Mouse (Mus musculus): Measurements from ENCODE around the gene Macrod1.

The Macrod1 gene

DNA sequence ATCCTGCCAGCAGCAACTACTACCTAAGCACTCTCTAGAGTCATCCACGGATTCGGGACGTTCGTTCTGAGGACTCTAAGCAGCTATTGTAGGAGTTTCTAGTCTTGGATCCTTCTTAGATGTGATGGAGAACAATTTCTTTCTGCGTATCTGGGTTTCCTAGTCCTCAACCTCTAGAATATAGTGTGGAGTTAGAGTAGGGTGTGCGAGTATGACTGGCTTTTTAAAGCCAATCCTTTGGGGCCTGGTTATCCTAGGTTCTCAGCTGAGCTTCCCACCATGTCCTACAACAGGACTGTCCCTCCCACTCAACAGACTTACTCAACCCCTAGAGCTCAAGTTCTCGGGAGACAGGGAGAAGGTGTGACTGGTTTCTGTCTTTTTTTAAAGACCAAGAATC lies 148.7 kb downstream of the Macrod1 start:
- DNase-seq: no peak

DNA sequence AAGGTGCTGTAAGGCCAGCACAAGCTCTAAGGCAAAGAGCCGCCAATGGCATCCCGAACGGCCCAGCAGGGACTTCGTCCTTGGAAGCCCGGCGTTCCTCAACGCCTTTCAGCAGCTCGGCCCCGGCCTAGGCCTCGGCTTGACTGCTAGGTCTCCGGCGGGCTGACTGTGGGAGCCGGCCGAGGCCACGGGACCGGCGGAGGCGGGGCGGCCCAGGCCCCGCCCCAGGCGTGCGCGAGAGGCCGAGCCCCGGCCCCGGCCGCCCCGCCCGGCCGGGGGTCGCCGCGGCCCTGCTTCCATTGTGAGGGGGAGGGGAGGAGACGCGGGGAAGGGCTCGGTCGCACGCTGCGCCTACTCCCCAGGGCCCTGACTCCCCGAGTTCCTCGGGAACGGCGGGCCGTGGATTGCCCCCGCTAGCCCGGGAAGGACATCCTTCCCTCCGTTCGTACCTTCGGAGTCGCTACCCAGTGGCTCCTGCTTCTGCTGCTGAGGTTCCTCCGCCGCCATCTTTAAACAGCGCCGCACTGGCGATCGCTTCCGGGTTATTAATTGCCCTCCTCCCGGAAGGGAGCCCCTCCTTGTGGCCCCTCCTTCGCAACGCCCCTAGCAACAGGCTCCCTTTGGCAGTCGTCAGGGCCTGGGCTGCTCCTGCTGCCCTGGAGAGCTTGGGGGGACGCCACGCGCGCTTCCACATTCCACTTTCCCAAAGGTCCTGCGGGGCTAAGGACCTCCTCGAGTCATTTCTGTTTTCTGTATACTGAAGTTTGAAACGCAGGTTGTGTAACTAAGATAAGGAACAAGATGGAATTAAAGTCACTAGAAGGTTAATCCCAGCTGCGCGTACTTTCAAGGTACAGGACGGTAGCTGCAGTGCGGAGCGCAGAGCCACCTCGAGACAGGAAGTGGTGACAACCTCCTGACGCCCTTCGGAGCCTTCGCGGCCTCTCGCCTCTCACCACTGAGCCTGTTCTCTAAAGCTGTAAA lies 149.4 kb downstream of the Macrod1 start, which contains the start of gene Otub1:
Gene Otub1, minus strand, starts transcription at position 564 of the 984 bp plus-strand sequence.
- peak; percentile 86 to 92 for DNase-seq

DNA sequence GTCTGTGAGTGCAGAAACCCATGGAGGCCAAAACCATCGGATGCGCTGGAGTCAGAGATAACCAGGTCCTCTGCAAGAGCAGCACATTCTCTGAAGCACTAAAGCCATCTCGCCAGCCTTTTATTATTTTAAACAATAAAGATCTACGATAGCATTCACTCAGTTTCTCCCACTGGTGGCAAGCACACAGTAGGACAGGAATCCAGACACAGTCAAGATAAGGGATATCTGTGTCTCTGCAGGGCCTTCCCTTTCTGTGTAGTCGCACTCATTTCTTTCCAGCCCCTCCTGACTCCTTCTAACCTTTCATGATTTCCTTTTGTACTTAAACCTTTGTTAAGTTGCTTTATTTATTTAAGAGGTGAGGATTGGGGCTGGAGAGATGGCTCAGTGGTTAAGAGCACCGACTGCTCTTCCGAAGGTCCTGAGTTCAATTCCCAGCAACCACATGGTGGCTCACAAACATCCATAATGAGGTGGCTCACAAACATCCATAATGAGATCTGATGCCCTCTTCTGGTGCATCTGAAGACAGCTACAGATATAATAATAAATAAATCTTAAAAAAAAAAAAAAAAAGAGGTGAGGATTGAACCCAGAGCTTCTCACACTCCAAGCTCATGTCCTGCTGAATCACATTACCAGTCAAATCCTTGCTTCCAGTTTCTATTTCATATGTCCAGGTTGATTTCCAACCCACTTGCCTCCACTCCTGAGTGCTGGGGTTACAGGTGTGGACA lies 153.5 kb downstream of the Macrod1 start:
- no peak for DNase-seq

DNA sequence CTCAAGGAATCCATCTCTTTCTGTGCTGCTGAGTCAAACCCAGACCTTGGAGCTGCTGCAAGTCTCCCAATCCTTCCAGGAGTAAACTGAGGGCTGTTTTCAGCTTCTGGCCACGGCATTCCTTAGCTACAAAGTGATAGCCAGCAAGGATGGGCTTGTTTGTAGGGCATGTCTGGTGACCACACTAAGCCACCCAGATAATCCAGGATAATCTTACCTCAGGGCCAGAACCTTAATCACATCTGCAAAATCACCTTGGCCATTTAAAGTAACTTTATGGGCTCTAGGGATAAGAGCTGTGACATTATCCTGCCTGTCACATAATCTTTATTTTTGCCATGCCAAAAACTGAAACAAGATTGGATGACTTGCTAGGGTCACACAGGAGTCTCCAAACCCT lies 155.6 kb downstream of the Macrod1 start:
- no peak for DNase-seq

DNA sequence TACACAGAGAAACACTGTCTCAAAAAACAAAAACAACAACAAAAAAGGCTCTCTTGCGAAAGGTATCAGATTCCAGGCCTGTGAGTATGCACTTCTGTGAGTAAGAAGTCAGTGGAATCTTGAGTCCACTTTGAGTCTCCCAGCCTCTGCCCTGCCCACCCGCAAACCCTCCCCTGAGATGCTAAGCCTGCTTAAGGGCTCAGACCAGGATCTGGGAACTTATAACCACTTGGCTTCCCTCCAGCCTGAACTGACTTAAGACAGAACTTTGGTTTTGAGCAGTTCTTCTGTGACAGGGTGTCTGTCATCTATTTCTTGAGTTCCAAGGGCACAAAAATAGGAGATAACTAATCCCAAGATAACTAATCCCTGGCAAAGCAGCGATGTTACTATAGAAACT lies 156.4 kb downstream of the Macrod1 start:
- DNase-seq: no peak

DNA sequence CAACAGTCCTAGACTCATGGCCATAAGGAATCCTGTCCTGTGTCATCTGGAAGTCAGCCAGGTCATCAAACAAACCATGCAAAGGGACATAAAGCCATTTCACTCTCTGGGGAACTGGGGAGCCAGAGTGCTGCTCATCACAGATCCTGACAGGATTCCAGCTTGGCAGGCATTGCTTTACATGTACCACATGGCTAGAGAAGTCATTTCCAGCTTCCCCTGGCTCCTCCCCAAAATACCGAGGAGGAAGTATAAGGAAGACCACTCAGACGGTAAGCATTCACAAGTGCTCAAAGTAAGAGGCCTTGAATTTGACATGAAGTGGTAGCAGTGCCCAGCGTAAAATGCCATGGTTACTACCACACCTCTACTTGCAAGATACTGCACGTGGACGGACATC lies 157.9 kb downstream of the Macrod1 start:
- DNase-seq: no peak

DNA sequence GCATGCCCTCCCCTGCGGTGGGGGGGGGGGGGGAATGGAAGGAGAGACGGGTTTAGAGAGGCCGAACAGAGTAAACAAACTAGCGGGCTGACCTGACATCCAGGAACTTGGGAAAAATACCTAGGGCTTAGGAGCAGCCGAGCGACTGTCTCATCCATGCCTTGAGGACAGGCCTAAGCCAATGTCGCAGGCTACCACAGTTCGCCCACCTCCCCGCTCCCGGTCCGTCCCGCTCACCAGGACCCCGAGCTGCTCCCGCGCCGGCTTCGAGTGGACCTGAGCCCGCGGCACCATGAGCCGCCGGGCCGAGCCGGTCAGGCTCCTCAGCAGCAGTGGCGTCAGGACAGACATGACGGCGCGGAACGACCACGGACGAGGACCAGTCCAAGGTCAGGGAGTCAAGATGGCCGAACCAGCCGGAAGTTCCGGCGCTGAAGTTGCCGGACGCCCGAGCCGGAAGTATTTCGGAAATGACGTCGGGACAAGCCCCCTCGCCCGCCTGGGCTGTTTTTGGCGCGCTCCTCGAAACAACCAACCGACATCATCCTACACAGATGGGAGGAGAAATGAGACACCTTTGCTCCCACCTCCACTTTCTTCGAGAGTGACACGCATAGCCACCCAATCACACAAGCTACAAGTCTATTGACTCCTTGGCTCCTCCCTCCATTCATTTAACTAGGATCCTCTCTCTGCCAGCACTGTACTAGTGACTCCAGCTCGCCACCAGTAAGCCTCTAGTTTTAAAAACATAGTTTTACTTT lies 160.7 kb downstream of the Macrod1 start, which contains the start of gene Cox8a:
Gene Cox8a, minus strand, starts transcription at position 455 of the 764 bp plus-strand sequence.
- peak; percentile 90 to 94 for DNase-seq

DNA sequence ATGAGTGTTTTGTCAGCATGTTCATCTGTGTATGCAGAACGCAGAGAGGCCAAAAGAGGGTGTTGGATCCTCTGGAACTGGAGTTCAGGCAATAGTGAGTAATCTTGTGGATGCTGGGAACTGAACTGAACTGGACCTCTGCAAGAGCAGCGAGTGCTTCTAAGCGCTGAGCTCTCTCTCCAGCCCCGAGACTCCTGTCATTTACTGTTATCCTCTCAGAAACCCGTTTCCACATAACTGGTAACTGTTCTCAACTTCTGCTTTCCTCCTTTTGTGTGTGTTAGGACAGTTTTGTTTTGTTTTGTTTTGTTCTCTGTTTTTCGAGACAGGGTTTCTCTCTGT lies 161.3 kb downstream of the Macrod1 start:
- no peak for DNase-seq

DNA sequence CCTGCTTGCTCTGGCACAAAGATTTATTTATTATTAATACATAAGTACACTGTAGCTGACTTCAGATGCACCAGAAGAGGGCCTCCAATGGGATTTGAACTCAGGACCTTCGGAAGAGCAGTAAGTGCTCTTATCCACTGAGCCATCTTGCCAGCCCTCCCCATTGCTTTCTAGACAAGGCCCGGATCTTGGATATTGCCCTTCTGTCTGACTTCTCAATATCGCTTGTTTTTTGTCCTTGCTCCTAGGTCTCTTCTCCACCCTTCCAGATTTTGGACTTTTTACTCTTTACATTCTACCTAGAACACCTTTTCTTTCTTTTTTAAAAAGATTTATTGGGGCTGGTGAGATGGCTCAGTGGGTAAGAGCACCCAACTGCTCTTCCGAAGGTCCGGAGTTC lies 162.1 kb downstream of the Macrod1 start:
- DNase-seq: no peak

DNA sequence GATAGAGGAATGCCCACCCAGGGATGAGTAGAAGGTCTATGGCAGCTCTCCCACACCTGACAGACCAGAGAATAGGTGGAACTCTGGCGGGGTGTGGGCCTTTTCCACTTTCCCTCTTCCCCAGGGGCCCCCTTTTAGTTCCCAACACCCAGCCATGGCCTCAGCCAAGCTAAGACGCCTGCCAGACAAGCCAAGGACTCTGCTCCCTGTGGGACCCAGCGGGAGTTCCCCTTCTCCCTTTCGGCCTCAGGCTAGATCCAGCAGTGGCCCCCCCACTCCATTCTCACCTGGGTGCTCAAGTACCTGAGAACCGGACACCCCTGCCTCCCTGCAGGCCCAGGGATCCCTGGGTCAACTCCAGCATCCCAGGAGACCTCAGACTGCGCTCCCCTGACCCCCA lies 165.6 kb downstream of the Macrod1 start:
- DNase-seq: no peak

DNA sequence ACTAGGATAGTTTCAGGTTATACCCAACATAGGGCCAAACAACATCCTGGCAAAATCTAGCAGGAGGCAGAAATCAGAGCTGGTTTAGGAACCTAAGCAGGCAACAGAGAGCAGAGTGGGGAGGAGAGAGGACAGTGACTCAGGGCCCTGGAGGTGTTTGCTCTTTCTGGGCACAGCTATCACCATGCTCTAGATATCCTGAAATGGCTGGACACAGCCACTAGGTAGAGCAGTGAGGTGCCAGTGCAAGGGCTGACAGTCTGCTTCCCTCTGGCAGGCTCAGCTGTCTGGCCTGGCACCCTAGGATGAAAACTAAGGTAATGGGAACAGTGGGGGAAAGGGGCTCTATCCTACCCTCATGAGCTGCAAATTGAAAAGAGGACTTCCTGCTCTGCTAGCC lies 166.9 kb downstream of the Macrod1 start:
- no peak for DNase-seq

DNA sequence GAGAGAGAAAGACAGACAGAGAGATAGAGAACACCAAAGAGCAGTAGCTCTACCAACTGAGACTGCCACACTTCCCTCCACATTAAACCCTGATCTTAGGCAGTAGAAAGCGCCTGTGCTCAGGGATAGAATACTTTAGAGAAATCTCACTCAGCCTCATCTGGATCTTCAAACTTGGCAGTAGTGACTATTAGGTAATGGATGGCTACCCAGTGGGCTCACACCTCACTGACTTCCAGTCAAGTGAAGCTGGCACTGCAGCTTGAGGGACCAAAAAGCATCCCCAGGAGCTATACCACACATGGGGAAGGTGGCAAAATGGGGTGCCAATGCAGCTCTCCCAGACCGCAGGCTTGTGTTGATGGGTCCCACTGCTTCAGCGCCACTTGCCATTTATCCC lies 167.6 kb downstream of the Macrod1 start:
- DNase-seq: no peak

DNA sequence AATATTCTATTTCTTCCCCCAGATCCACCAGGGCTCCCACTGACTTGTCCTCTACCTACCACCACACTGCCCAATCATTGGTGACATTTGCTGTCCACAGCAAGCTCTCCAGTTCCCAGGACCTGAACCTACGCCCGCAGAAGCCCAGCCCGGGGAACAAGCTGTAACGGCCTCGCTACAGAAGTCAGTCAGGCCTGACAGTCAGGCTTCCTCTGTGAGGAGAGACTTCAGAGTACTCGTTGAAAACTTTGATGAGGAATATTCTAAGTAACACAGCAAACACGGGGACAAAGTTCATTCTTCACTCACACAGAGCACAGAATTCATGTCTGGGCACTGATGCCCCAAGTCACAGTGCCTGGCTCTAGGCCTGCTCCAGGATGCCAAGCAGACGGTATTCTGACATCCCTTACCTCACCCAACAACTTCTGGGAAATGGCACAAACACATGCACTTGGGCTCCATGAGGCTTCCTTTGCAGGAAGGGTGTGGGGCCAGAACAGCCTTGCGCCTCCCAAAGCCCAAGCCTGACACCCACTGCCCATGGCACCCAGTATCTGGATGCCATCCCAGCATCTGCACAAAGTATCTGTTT lies 168.6 kb downstream of the Macrod1 start:
- no peak for DNase-seq

DNA sequence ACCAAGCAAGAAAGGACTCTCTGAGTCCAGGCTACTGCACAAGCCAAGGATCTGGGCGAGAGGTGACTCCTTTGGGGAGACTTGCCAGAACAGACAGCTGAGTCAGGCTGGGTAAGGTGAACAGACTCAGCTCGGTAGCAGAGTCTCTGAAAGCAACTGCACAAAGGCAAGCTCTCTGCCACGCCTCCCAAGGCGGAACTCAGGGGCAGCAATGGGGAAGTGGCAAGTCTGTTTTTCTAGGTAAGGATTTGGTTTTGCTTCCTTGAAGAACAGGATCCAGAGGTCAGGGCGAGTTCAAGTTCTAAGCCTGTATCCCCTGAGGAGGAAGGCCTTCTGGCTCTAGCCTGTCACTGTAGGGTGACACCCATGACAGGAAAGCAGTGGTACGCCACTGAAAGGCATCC lies 169.9 kb downstream of the Macrod1 start:
- DNase-seq: no peak

DNA sequence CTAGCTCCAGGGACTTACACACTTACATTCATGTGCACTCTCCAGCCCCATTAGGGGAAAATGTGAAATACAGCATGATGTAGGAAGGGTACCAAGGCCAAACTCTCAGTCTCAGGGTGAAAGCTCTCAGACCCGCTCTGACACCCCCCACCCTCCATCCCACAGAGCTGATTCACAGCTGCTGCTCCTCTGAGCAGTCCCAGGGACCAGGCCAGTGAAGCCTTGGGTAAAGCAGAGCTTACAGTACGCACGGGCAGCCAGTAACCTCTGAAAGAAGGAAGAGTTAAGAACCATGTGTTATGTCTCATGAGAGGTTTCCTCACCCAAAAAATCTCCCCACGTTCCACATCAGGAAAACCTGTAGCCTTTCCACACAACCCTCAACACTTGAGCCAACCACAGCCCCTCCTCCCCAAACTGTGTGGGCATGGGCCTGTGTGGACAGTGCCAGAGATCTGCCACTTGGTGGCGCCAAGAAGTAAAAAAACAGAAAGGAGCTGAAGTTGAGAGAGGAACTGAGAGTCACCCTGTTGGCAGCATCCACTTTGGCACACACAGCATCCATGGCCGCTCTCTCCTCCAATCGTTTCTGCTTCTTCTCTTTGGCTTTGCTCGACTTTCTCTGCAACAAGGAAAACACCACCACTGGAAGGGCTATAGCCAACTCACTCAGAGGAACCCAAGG lies 178.1 kb downstream of the Macrod1 start:
- peak; percentile 51 to 63 for DNase-seq

DNA sequence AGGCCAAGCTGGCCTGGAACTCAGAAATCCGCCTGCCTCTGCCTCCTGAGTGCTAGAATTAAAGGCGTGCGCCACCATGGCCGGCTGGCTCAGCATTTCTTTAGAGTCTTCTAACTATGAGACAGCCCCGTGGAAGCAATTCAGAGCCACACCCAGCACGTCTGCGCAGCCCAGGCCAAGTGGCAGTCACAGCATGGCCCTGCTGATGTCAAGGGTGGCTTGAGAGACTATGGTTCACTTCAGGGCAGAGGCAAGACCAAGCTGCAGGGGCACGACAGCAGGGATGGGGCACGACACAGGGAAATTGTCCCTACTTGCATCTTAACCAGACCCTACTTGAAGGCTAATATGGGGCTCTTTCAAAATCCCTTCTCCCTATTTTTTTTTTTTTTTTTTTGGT lies 178.9 kb downstream of the Macrod1 start:
- no peak for DNase-seq

DNA sequence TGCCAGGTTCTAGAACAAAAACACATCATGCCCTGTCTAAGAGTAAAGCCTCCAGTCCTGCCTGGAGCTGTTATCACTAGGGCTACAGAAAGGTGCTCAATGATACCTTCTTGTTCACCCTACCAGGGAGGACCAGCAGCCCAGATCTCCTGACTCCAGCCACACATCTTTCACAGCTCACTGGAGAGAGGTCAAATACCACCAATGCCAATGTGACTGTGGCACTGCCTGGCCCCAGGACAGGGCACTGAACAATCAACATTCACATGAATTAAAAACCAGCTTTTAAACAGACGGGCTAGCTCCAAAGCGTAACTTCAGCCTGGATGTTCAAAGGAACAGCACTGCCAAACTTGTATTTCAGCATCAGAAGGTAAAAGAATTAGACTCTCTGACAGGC lies 179.4 kb downstream of the Macrod1 start:
- DNase-seq: no peak

DNA sequence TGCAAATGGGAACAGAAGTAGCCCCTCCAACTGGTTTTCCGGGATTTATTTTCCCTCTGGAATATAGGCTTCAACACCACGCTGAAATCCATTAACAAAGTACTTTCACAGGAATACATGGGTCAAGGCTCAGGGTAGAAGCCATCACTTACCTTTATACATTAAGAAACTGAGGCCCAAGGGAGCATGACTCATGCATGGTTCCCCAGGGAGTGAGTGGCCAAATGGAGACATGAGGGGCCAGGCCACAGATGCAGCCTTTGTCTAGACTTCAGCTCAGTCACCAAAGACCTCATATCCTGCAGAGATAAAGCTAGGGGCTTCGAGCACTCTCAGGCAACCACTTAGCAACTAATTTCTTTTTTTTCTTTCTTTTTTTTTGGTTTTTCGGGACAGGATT lies 180.1 kb downstream of the Macrod1 start:
- DNase-seq: no peak

DNA sequence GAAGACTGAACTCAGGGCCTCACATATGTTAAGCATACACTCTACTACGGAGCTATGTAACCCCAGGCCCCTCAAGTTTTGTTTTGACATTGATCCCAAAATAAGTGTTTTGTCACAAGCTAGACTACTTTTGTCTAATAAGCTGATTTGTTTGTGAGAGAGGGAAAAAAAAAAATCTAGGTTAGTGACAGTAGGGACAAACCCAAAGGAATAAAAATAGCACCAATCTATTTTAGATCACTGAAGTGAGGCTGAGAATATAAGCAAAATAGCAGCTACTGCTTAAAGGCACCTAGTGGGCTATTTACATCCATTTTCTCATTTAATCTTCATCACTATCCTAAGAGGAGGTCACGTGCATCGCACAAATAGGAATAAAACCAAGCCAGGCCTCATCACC lies 183.0 kb downstream of the Macrod1 start:
- DNase-seq: no peak

DNA sequence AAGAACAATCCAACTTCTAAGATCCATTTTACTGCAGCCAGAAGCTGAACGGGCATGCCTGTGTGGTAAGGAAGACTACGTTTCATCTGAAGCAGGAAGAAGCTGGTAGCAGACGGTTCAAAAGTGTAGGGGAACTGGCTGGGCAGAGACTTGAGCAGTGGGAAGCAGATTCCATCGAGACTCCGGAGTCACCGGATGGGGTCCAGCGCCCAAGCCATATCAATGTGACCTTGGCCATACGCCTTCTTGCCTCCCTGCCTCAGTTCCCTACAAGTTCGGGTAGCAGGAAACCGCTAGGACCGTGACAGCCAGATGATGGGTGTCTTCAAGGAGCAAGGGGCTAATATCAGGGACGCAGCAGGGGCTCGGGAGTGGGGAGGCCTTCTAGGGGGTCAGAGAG lies 183.7 kb downstream of the Macrod1 start:
- DNase-seq: no peak

DNA sequence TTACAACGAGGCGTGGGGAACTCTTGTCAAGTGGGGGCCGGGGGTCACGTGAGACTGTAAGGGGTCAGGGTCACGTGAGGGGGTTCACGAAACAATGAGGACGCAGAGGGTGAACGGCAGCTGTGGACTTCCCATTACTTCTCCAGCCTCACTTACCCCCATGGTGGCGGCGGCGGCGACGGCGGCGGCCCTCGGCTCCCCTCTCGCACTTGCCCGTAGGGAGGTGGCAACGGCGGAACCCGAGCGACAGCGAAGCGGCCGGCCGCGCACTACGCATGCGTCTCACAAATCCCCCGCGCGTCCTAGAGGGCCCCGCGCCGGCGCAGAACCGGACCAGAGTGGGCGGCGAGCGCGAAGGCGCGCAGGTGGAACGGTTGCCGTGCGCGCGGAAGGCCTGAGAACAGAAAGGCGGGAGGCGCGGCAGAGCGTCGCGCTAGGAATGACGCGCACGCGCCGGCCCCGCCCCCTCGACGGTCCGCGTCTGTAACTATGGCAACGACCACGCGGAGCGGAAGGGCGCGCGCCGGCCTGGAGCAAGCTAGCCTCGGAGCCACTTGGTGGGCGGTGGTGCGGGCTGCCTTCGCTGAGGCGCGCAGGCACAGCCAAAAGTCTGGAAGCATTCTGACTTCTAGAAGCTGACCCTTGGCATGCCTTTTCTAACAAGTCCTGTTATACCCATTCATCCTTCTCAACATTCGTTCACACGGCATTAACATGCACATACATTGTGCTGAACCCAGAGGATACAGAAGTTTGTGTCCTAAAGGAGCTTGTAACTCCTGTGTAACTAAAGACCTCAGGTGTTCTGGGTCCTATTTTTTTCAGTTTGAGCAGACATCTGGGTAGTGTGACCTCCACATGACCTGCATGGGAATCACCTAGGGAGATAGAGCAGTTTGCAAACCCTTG lies 184.4 kb downstream of the Macrod1 start, which contains the start of gene Naa40:
Gene Naa40, minus strand, starts transcription at position 402 of the 909 bp plus-strand sequence.
- DNase-seq: peak; percentile 87 to 90

Data from thymus, adult 18-20 months (tissue).